Mouse (Mus musculus) left cerebral cortex, postnatal 10 days (tissue): Measurements from ENCODE around the gene Cd38. TPM values are rescaled to one million over a fixed set of nuclear protein-coding genes. Genes with fewer than 3 reads are reported as not detected.

ENCODE experiments used
- DNase-seq, 2 experiments: peaks; one replicate each; pipeline ENCODE4 v3.0.0; 2021 to 2022; ENCODE audit warnings: low spot score in 2 of 2, mixed read lengths in 1 of 2; ENCODE audit errors: extremely low spot score in 1 of 2
- intact Hi-C: fragments of 180-260 bp; cut with DNase I; formaldehyde crosslinking; loops from one replicate; pipeline ENCODE4 v1.15.1; 2025
- total RNA-seq, 2 experiments: library from RNA; stranded (reverse); gene quantifications; 2 replicates each; pipeline ENCODE4 v1.2.3; 2021

Gene Cd38
- total RNA-seq, 2 experiments from 2014 or later, result 3.2 to 3.5 TPM

GRCm38 (mm10) chr5:43853096-43853867 lies 15.1 kb upstream of the Cd38 start:
- intact Hi-C loops, result no loop called here
- DNase-seq, result no peak

- no peak for DNase-seq
- intact Hi-C loops, result no loop called here
Observed at GRCm38 (mm10) chr5:43853868-43854488, 14.4 kb upstream of the Cd38 start.

- no peak for DNase-seq
- intact Hi-C loops, result no loop called here
Observed at GRCm38 (mm10) chr5:43855769-43856168, 12.6 kb upstream of the Cd38 start.

GRCm38 (mm10) chr5:43859663-43860062 lies 8.7 kb upstream of the Cd38 start:
- no peak for DNase-seq
- intact Hi-C loops, result no loop called here

GRCm38 (mm10) chr5:43860096-43860495 lies 8.3 kb upstream of the Cd38 start:
- intact Hi-C loops, result no loop called here
- DNase-seq, result no peak

- DNase-seq, result no peak
- intact Hi-C loops, result no loop called here
Observed at GRCm38 (mm10) chr5:43860670-43861431, 7.5 kb upstream of the Cd38 start.

GRCm38 (mm10) chr5:43863642-43864041 lies 4.7 kb upstream of the Cd38 start:
- intact Hi-C loops, result no loop called here
- DNase-seq, result no peak

- intact Hi-C loops, result no loop called here
- no peak for DNase-seq
Observed at GRCm38 (mm10) chr5:43865316-43865715, 3.0 kb upstream of the Cd38 start.

GRCm38 (mm10) chr5:43868711-43869600 lies 603 bp downstream of the Cd38 start:
- DNase-seq, result peak in 1 of 2 experiments; percentile 81
- intact Hi-C loops, result no loop called here

- intact Hi-C loops, result no loop called here
Observed at GRCm38 (mm10) chr5:43871845-43872244, 3.5 kb downstream of the Cd38 start.

GRCm38 (mm10) chr5:43872652-43873051 lies 4.3 kb downstream of the Cd38 start:
- intact Hi-C loops, result no loop called here
- no peak for DNase-seq

More at GRCm38 (mm10) chr5:43871845-43872244, 3.5 kb downstream of the Cd38 start:
- DNase-seq, result no peak

GRCm38 (mm10) chr5:43882034-43882433 lies 13.7 kb downstream of the Cd38 start:
- intact Hi-C loops, result loop anchor here (5.0 kb wide), 1 partner anchor 35 kb away; no protein-coding TSS in a partner anchor
- DNase-seq, result no peak

- intact Hi-C loops, result no loop called here
- DNase-seq, result no peak
Observed at GRCm38 (mm10) chr5:43885060-43885820, 16.9 kb downstream of the Cd38 start.

GRCm38 (mm10) chr5:43892386-43892785 lies 24.0 kb downstream of the Cd38 start:
- intact Hi-C loops, result loop anchor here (5.0 to 10.0 kb wide), 2 partner anchors 375 to 1532 kb away; no protein-coding TSS in a partner anchor
- peak; percentile 41 to 50 for DNase-seq

- intact Hi-C loops, result loop anchor here (5.0 to 10.0 kb wide), 2 partner anchors 373 to 1531 kb away; no protein-coding TSS in a partner anchor
- peak; percentile 34 to 42 for DNase-seq
Observed at GRCm38 (mm10) chr5:43894113-43894512, 25.8 kb downstream of the Cd38 start.

- DNase-seq, result no peak
- intact Hi-C loops, result loop anchor here (10.0 kb wide), 1 partner anchor 1529 kb away; no protein-coding TSS in a partner anchor
Observed at GRCm38 (mm10) chr5:43895931-43896330, 27.6 kb downstream of the Cd38 start.

GRCm38 (mm10) chr5:43904685-43905084 lies 36.3 kb downstream of the Cd38 start:
- intact Hi-C loops, result no loop called here
- no peak for DNase-seq

- no peak for DNase-seq
Observed at GRCm38 (mm10) chr5:43909213-43909612, 40.9 kb downstream of the Cd38 start.

More at GRCm38 (mm10) chr5:43909213-43909612, 40.9 kb downstream of the Cd38 start:
- intact Hi-C loops, result no loop called here
